In the genomic region with DNA sequence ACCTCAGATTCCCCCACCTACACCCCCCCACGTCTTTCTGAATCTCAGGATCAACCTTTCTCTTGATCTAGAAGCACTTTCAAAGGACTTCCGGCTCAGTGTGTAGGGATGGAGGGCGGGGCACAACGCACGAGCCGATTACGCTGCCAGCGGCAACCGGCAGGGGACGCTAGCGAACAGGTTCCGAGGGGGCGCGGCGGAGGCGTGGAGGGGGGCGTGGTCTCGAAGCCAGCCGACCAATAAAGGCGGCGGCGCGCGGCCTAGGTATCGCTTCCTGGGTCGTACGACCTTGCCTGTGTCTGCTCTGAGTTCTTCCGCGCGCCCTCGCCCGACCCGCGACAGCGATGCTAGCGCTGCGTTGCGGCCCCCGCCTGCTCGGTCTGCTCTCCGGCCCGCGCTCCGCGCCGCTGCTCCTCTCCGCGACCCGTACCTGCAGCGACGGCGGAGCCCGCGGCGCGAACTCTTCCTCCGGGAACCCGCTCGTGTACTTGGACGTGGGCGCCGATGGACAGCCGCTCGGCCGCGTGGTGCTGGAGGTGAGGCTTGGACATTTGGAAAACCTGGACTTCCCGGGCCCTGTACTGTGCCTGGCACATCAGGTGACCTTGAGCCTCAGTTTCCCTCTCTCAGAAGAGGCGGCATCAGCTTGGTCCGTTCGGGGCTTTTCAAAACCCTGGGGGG, we compare ENCODE assay signal across 8 mouse cellular contexts. TPM values are rescaled to one million over a fixed set of nuclear protein-coding genes. Genes with fewer than 3 reads are reported as not detected.
DNase-seq lines count a peak whose midpoint lies in the region; ATAC-seq and TF ChIP-seq lines count a peak whose summit lies in the region.

Gene Ppif (plus strand): TSS at position 267 of the 681 bp plus-strand sequence.

- peak within 1 kb of the TSS; percentile 82 for H3K4me3 ChIP-seq in bone marrow, adult 2 months (replicated peaks; ENCODE audit: control insufficient read depth, low read depth, low read length)
- H3K4me3 ChIP-seq in embryonic facial prominence, embryonic 15.5 days (replicated peaks) = peak within 1 kb of the TSS; percentile 78
- H3K4me3 ChIP-seq in kidney, embryonic 14.5 days (ENCODE audit: low read length) = peak within 1 kb of the TSS; percentile 90
- peak within 1 kb of the TSS; percentile 91 for H3K4me3 ChIP-seq in limb, embryonic 15.5 days

- peak within 1 kb of the TSS; percentile 56; the same call in 1 of the 2 replicates for H3K27ac ChIP-seq in bone marrow, adult 2 months (ENCODE audit: control insufficient read depth, insufficient read depth, low read depth, low read length, poor library complexity)
- H3K27ac ChIP-seq in embryonic facial prominence, embryonic 15.5 days (replicated peaks) = peak within 1 kb of the TSS; percentile 51; the same call in 1 of the 2 replicates
- peak within 1 kb of the TSS; percentile 17; the same call in 1 of the 2 replicates for H3K27ac ChIP-seq in kidney, embryonic 14.5 days (ENCODE audit: low read depth, low read length)
- H3K27ac ChIP-seq in limb, embryonic 15.5 days = peak within 1 kb of the TSS; percentile 59

- H3K4me2 ChIP-seq in embryonic facial prominence, embryonic 15.5 days (replicated peaks) = peak within 1 kb of the TSS; percentile 78
- peak within 1 kb of the TSS; percentile 81 for H3K4me2 ChIP-seq in kidney, embryonic 14.5 days (replicated peaks; ENCODE audit: low read depth, low read length)
- H3K4me2 ChIP-seq in limb, embryonic 15.5 days = peak within 1 kb of the TSS; percentile 90

- H3K9me3 ChIP-seq in embryonic facial prominence, embryonic 15.5 days (replicated peaks) = no peaks in the 10 kb centered on the region
- H3K9me3 ChIP-seq in kidney, embryonic 14.5 days (ENCODE audit: control insufficient read depth, low read length) = no peaks in the 10 kb centered on the region
- H3K9me3 ChIP-seq in limb, embryonic 15.5 days = no peaks in the 10 kb centered on the region

- under 1% methylated on average over 70 of the region's 70 CpGs for WGBS in bone marrow, adult 2 months
- WGBS in embryonic facial prominence, embryonic 15.5 days = under 1% methylated on average over 70 of the region's 70 CpGs
- WGBS in kidney, embryonic 14.5 days = under 1% methylated on average over 67 of the region's 70 CpGs
- WGBS in limb, embryonic 15.5 days = under 1% methylated on average over 70 of the region's 70 CpGs

- peaks cover 30% of the 10 kb centered on the region for H3K36me3 ChIP-seq in embryonic facial prominence, embryonic 15.5 days
- H3K36me3 ChIP-seq in kidney, embryonic 14.5 days (ENCODE audit: control insufficient read depth, insufficient read depth, low read length) = peaks cover 27% of the 10 kb centered on the region
- H3K36me3 ChIP-seq in limb, embryonic 15.5 days = peaks cover 29% of the 10 kb centered on the region

- H3K27me3 ChIP-seq in embryonic facial prominence, embryonic 15.5 days = no peaks in the 10 kb centered on the region
- no peaks in the 10 kb centered on the region for H3K27me3 ChIP-seq in kidney, embryonic 14.5 days (ENCODE audit: control insufficient read depth, insufficient read depth, low read length)
- H3K27me3 ChIP-seq in limb, embryonic 15.5 days = no peaks in the 10 kb centered on the region

- peak; percentile 85; the same call in 1 of the 2 replicates for TF ChIP-seq POLR2A in bone marrow, adult 2 months (IDR thresholded peaks at IDR 0.05; ENCODE audit: borderline replicate concordance, control insufficient read depth, low read depth, low read length)

- peak; percentile 94 for DNase-seq in 416B (ENCODE audit: low read depth)
- peak; percentile 89 to 93 for DNase-seq in heart, adult 9 months (ENCODE audit: low spot score in 2 of 2)
- DNase-seq in monocyte, adult 2 months (ENCODE audit: low read depth in 1 of 2, low spot score in 2 of 2) = peak; percentile 88 to 98
- peak; percentile 94 to 95 for DNase-seq in spleen, postnatal 36 days (ENCODE audit: low spot score in 2 of 2)

- peak; percentile 89 for ATAC-seq in embryonic facial prominence, embryonic 15.5 days (ENCODE audit: insufficient number of reproducible peaks, low FRiP score, low TSS enrichment, low read depth)
- peak; percentile 94 for ATAC-seq in kidney, embryonic 14.5 days (ENCODE audit: low FRiP score, low TSS enrichment)
- peak; percentile 83 for ATAC-seq in limb, embryonic 15.5 days (ENCODE audit: insufficient number of reproducible peaks, low FRiP score, low TSS enrichment, low read depth)

- TF ChIP-seq CTCF in bone marrow, adult 2 months (IDR thresholded peaks at IDR 0.05; ENCODE audit: control insufficient read depth, insufficient read depth, low read length) = peak; percentile 98

- no peaks in the 10 kb centered on the region for H3K4me1 ChIP-seq in bone marrow, adult 2 months (ENCODE audit: control insufficient read depth, insufficient read depth, low read length)
- peaks cover 37% of the 10 kb centered on the region for H3K4me1 ChIP-seq in embryonic facial prominence, embryonic 15.5 days
- H3K4me1 ChIP-seq in kidney, embryonic 14.5 days (ENCODE audit: control insufficient read depth, insufficient read depth, low read length) = peaks cover 8% of the 10 kb centered on the region
- peaks cover 33% of the 10 kb centered on the region for H3K4me1 ChIP-seq in limb, embryonic 15.5 days

- H3K9ac ChIP-seq in embryonic facial prominence, embryonic 15.5 days = peak within 1 kb of the TSS; percentile 84
- peak within 1 kb of the TSS; percentile 86 for H3K9ac ChIP-seq in kidney, embryonic 14.5 days (ENCODE audit: low read depth, low read length)
- H3K9ac ChIP-seq in limb, embryonic 15.5 days = peak within 1 kb of the TSS; percentile 87

RNA-seq across cellular contexts. Expression of gene Ppif, which starts in this region (rescaled TPM):
- 22.2 and 34.3 TPM in 2 replicates for polyA plus RNA-seq in bone marrow, adult 2 months (2011; ENCODE audit: insufficient read depth, insufficient read length, low replicate concordance, missing spikeins)
- polyA plus RNA-seq in embryonic facial prominence, embryonic 15.5 days (2015; fragmentation: Nextera tagmentation; extraction: Ambion mirVana) = 25.3 and 30.6 TPM in 2 replicates
- 44.4 and 46.6 TPM in 2 replicates for polyA plus RNA-seq in kidney, embryonic 14.5 days (2014; fragmentation: Nextera tagmentation; extraction: Ambion mirVana)
- 26.4 and 32.1 TPM in 2 replicates for polyA plus RNA-seq in limb, embryonic 15.5 days (2015; fragmentation: Nextera tagmentation; extraction: Ambion mirVana)

Comparison
In these comparisons a context has a peak if more than half of its experiments do, and no peak if none do; other contexts are left out.
1. Peak in every context shown above with its lines: DNase-seq, ATAC-seq, H3K4me3 ChIP-seq and H3K27ac ChIP-seq.